Mouse (Mus musculus): ENCODE measurements at regions not wholly inside any gene's neighbourhood (a gene's known extent, or its start where the extent isn't known, plus 50 kb on each side); places are given as distances from the start of the nearest gene placed in this dataset.

DNA sequence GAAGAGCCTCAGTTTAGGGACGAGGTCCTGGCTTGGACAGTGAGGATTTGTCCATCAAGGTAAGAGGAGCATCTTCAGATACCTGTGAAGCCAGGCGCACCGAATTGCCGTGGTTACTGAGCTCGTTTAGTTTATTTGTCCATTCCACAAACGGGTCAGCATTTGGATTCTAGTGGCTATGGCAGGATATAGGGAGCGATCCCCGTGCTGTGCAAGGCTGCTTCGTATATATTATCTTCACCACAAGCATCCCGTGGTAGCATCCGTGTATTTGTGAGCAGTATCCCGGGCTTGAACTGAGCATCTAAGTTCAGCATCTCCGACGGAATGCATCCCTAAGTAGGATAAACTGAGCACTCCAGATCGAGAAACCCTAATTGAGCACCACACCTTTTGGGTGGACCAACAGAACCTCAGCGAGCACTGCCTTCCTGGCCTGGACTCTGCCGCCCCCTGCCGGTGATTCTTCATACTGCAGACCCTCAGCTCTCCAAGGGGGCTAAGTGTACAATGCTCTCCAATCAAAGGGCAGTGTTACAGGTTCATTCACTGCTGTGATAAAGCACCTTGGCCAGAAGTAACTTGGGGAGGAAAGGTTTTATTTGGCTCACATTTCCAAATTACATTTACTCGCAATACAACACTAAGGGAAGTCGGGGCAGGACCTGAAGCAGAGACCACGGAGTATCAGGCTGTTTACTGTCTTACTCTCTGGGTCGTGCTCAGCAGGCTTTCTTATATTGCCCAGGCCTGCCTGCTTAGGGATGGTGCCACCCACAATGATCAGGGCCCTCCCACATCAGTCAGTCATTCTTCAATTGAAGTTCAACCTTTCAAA is 68.6 kb downstream of the Gm11983 start:
- H3K9ac ChIP-seq (ENCODE audit: low read depth, low read length) = no peak overlapping the region
- peak; percentile 69; the same call in 1 of the 2 replicates for ATAC-seq (ENCODE audit: low read depth)
- H3K27ac ChIP-seq (replicated peaks; ENCODE audit: low read depth, low read length) = no peak overlapping the region
- DNase-seq (ENCODE audit: low spot score) = peak; percentile 45
- no peaks in the 10 kb centered on the region for H3K9me3 ChIP-seq (ENCODE audit: control insufficient read depth, low read length)
- WGBS = 52% methylated on average over 22 of the region's 22 CpGs
- H3K27me3 ChIP-seq (replicated peaks; ENCODE audit: control insufficient read depth, insufficient read depth, low read length) = no peaks in the 10 kb centered on the region
- no peaks in the 10 kb centered on the region for H3K36me3 ChIP-seq (ENCODE audit: control insufficient read depth, insufficient read depth, low read length)
- H3K4me2 ChIP-seq (ENCODE audit: low read depth, low read length) = no peak overlapping the region
- no peaks in the 10 kb centered on the region for H3K4me1 ChIP-seq (ENCODE audit: control insufficient read depth, insufficient read depth, low read length)
- no peak overlapping the region for H3K4me3 ChIP-seq (ENCODE audit: low read depth, low read length)

- Histone ChIP-seq H3K27me3 (replicated peaks; ENCODE audit: control insufficient read depth, insufficient read depth, low read length) (no peaks in the 10 kb centered on the region), H3K4me1 (ENCODE audit: control insufficient read depth, insufficient read depth, low read length) (no peaks in the 10 kb centered on the region), H3K9me3 (ENCODE audit: control insufficient read depth, low read length) (no peaks in the 10 kb centered on the region), H3K9ac (ENCODE audit: low read depth, low read length) (no peak overlapping the region), H3K27ac (replicated peaks; ENCODE audit: low read depth, low read length) (no peak overlapping the region), H3K36me3 (ENCODE audit: control insufficient read depth, insufficient read depth, low read length) (no peaks in the 10 kb centered on the region), H3K4me2 (ENCODE audit: low read depth, low read length) (no peak overlapping the region), H3K4me3 (ENCODE audit: low read depth, low read length) (no peak overlapping the region)
- no peak for ATAC-seq (ENCODE audit: low read depth)
- 72% methylated on average over 7 of the region's 7 CpGs for WGBS
- no peak for DNase-seq (ENCODE audit: low spot score)
Measured at GRCm38 (mm10) chr11:6766725-6767124, 70.7 kb downstream of the Gm11983 start.

- H3K4me1 ChIP-seq (ENCODE audit: control insufficient read depth, insufficient read depth, low read length) = no peaks in the 10 kb centered on the region
- WGBS = 78% methylated on average over 5 of the region's 5 CpGs
- no peak overlapping the region for H3K9ac ChIP-seq (ENCODE audit: low read depth, low read length)
- DNase-seq (ENCODE audit: low spot score) (peak; percentile 26), ATAC-seq (ENCODE audit: low read depth) (no peak)
- H3K36me3 ChIP-seq (ENCODE audit: control insufficient read depth, insufficient read depth, low read length) = no peaks in the 10 kb centered on the region
- no peaks in the 10 kb centered on the region for H3K9me3 ChIP-seq (ENCODE audit: control insufficient read depth, low read length)
- H3K4me2 ChIP-seq (ENCODE audit: low read depth, low read length) = no peak overlapping the region
- no peak overlapping the region for H3K4me3 ChIP-seq (ENCODE audit: low read depth, low read length)
- no peak overlapping the region for H3K27ac ChIP-seq (replicated peaks; ENCODE audit: low read depth, low read length)
- H3K27me3 ChIP-seq (replicated peaks; ENCODE audit: control insufficient read depth, insufficient read depth, low read length) = no peaks in the 10 kb centered on the region
Measured at GRCm38 (mm10) chr11:6765333-6765957, 72.0 kb downstream of the Gm11983 start.

- Histone ChIP-seq H3K4me3 (ENCODE audit: low read depth, low read length) (no peak overlapping the region), H3K27me3 (replicated peaks; ENCODE audit: control insufficient read depth, insufficient read depth, low read length) (no peaks in the 10 kb centered on the region), H3K4me2 (ENCODE audit: low read depth, low read length) (no peak overlapping the region), H3K27ac (replicated peaks; ENCODE audit: low read depth, low read length) (no peak overlapping the region), H3K9me3 (ENCODE audit: control insufficient read depth, low read length) (no peaks in the 10 kb centered on the region), H3K36me3 (ENCODE audit: control insufficient read depth, insufficient read depth, low read length) (no peaks in the 10 kb centered on the region), H3K9ac (ENCODE audit: low read depth, low read length) (no peak overlapping the region), H3K4me1 (ENCODE audit: control insufficient read depth, insufficient read depth, low read length) (no peaks in the 10 kb centered on the region)
- DNase-seq (ENCODE audit: low spot score) = no peak
- 83% methylated on average over 3 of the region's 3 CpGs for WGBS
- ATAC-seq (ENCODE audit: low read depth) = no peak
Measured at GRCm38 (mm10) chr11:6764186-6764585, 73.3 kb downstream of the Gm11983 start.

DNA sequence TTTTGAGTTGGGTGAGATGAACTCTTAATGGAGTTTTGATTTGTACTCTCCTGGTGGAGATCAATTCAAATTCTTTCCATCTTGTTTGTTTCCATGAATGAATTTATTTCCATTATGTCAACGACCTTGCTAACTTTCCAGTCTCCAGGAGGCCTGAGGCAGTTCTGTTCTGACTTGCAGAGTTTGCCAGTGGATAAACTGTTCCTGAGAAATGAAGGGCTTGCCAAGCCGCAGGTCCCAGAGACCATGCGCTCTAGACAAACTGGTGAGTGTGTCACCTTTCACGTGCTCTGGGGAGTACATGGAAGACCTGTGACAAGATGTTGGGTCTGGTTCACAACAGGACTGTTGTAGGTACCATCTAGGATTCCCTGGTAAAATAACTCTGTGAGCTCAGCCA is 74.5 kb downstream of the Gm11983 start:
- no peak; the same call in 1 of the 2 replicates for ATAC-seq (ENCODE audit: low read depth)
- DNase-seq (ENCODE audit: low spot score) = peak; percentile 50
- Histone ChIP-seq H3K4me3 (ENCODE audit: low read depth, low read length) (no peak overlapping the region), H3K9me3 (ENCODE audit: control insufficient read depth, low read length) (no peaks in the 10 kb centered on the region), H3K36me3 (ENCODE audit: control insufficient read depth, insufficient read depth, low read length) (no peaks in the 10 kb centered on the region), H3K4me1 (ENCODE audit: control insufficient read depth, insufficient read depth, low read length) (no peaks in the 10 kb centered on the region), H3K4me2 (ENCODE audit: low read depth, low read length) (no peak overlapping the region), H3K27ac (replicated peaks; ENCODE audit: low read depth, low read length) (peak overlapping the region; percentile 10; the same call in 1 of the 2 replicates), H3K9ac (ENCODE audit: low read depth, low read length) (no peak overlapping the region), H3K27me3 (replicated peaks; ENCODE audit: control insufficient read depth, insufficient read depth, low read length) (no peaks in the 10 kb centered on the region)
- WGBS = 54% methylated on average over 4 of the region's 4 CpGs

GRCm38 (mm10) chr11:6761876-6762628 is 75.4 kb downstream of the Gm11983 start:
- H3K36me3 ChIP-seq (ENCODE audit: control insufficient read depth, insufficient read depth, low read length) = no peaks in the 10 kb centered on the region
- ATAC-seq (ENCODE audit: low read depth) (peak; percentile 54; the same call in 1 of the 2 replicates), DNase-seq (ENCODE audit: low spot score) (peak; percentile 46)
- H3K27ac ChIP-seq (replicated peaks; ENCODE audit: low read depth, low read length) = 0 out of 2 replicates have a peak overlapping the region, but pooled peaks have one; percentile 44
- H3K9me3 ChIP-seq (ENCODE audit: control insufficient read depth, low read length) = no peaks in the 10 kb centered on the region
- H3K4me3 ChIP-seq (ENCODE audit: low read depth, low read length) = no peak overlapping the region
- 59% methylated on average over 11 of the region's 11 CpGs for WGBS
- no peak overlapping the region for H3K4me2 ChIP-seq (ENCODE audit: low read depth, low read length)
- H3K4me1 ChIP-seq (ENCODE audit: control insufficient read depth, insufficient read depth, low read length) = no peaks in the 10 kb centered on the region
- H3K9ac ChIP-seq (ENCODE audit: low read depth, low read length) = no peak overlapping the region
- no peaks in the 10 kb centered on the region for H3K27me3 ChIP-seq (replicated peaks; ENCODE audit: control insufficient read depth, insufficient read depth, low read length)

GRCm38 (mm10) chr11:6759578-6759977 is 77.9 kb downstream of the Gm11983 start:
- no peak overlapping the region for H3K9ac ChIP-seq (ENCODE audit: low read depth, low read length)
- H3K4me1 ChIP-seq (ENCODE audit: control insufficient read depth, insufficient read depth, low read length) = no peaks in the 10 kb centered on the region
- no peak overlapping the region for H3K4me3 ChIP-seq (ENCODE audit: low read depth, low read length)
- H3K36me3 ChIP-seq (ENCODE audit: control insufficient read depth, insufficient read depth, low read length) = no peaks in the 10 kb centered on the region
- H3K4me2 ChIP-seq (ENCODE audit: low read depth, low read length) = no peak overlapping the region
- 78% methylated on average over 4 of the region's 4 CpGs for WGBS
- no peak overlapping the region for H3K27ac ChIP-seq (replicated peaks; ENCODE audit: low read depth, low read length)
- no peaks in the 10 kb centered on the region for H3K27me3 ChIP-seq (replicated peaks; ENCODE audit: control insufficient read depth, insufficient read depth, low read length)
- ATAC-seq (ENCODE audit: low read depth) (no peak), DNase-seq (ENCODE audit: low spot score) (no peak)
- no peaks in the 10 kb centered on the region for H3K9me3 ChIP-seq (ENCODE audit: control insufficient read depth, low read length)

GRCm38 (mm10) chr11:6739439-6739838 is 81.1 kb downstream of the Ramp3 start:
- peaks cover 6% of the 10 kb centered on the region; the same call in 1 of the 2 replicates for H3K9me3 ChIP-seq (ENCODE audit: control insufficient read depth, low read length)
- DNase-seq (ENCODE audit: low spot score) (no peak), ATAC-seq (ENCODE audit: low read depth) (no peak)
- no peak overlapping the region for H3K9ac ChIP-seq (ENCODE audit: low read depth, low read length)
- H3K4me3 ChIP-seq (ENCODE audit: low read depth, low read length) = no peak overlapping the region
- H3K36me3 ChIP-seq (ENCODE audit: control insufficient read depth, insufficient read depth, low read length) = no peaks in the 10 kb centered on the region
- no peaks in the 10 kb centered on the region for H3K27me3 ChIP-seq (replicated peaks; ENCODE audit: control insufficient read depth, insufficient read depth, low read length)
- WGBS = 91% methylated on average over 5 of the region's 5 CpGs
- no peak overlapping the region for H3K27ac ChIP-seq (replicated peaks; ENCODE audit: low read depth, low read length)
- H3K4me2 ChIP-seq (ENCODE audit: low read depth, low read length) = no peak overlapping the region
- no peaks in the 10 kb centered on the region for H3K4me1 ChIP-seq (ENCODE audit: control insufficient read depth, insufficient read depth, low read length)

Data from embryonic facial prominence, embryonic 14.5 days (tissue).